Mouse (Mus musculus) urinary bladder, postnatal 25 days (tissue): ENCODE measurements around the gene Ripply2.

Experiments
- DNase-seq: peaks from one replicate; pipeline ENCODE4 v3.0.0; 2022; ENCODE audit warnings: low spot score

Gene Ripply2

DNA sequence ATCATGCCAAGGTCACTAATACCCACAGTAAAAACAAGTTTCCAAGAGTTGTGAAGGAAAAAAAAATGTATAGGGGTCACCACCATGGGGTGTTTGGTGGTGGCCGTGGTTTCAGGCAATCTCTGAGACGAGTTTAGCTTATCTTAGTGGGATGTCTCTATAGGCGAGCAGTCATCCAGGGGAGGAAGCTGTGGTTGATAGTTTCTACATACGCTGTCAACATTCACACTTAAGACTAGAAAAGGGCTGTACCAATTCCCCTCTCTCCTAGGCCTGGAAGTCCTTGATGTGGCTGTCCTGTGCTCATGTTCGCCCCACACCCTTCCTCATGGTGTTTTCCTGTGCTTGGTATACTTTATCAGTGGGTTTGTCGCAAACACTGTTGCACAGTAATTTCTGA lies 10.4 kb downstream of the Ripply2 start:
- DNase-seq: no peak

DNA sequence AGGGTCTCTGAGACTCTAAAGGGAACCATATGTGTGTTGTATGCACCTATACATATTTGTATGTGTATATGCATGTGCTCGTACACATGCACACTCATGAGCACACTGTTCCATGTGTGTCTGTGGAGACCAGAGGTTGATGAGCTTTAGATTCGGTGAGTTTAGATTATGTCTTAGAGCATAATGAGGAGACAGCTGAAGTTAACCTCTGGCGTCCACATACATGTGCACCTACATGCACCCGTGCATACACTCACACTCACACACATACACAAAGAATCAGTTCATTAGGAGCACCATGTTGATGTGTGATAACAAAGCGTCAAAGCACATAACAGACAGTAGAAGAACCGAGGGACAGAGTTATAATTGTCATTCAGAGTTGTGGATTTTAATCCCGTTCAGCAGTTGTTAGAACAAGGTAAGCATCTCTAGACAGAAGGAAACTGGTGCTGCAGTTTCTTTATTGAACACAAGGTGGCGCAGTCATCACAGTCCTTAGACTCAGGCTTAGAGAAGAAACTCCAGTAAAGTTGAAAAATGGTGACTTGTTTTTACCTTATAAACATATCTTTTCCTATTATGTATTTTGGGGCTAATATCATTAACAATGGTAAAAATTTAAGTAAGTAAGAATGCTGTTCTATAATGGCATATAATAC lies 12.2 kb downstream of the Ripply2 start:
- DNase-seq: peak; percentile 38

DNA sequence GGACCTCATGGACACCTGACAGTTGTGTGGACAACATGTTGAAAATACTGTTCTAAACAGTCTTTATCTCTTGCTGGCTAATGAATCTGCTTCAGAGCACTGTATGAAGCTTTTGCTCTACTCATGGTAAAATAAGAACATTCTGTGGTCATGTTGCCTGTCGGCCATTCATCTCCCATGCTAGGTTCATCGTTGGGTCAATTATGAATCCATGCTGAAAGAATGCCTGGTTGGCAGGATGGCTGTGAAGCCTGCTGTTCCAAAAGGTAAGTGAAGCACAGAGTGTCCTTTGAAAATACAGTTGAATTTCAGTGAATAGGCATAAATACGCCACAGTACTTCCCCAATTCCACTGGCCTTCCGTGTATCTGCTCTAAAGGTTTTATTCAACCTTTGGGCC lies 16.9 kb downstream of the Ripply2 start:
- DNase-seq: no peak

DNA sequence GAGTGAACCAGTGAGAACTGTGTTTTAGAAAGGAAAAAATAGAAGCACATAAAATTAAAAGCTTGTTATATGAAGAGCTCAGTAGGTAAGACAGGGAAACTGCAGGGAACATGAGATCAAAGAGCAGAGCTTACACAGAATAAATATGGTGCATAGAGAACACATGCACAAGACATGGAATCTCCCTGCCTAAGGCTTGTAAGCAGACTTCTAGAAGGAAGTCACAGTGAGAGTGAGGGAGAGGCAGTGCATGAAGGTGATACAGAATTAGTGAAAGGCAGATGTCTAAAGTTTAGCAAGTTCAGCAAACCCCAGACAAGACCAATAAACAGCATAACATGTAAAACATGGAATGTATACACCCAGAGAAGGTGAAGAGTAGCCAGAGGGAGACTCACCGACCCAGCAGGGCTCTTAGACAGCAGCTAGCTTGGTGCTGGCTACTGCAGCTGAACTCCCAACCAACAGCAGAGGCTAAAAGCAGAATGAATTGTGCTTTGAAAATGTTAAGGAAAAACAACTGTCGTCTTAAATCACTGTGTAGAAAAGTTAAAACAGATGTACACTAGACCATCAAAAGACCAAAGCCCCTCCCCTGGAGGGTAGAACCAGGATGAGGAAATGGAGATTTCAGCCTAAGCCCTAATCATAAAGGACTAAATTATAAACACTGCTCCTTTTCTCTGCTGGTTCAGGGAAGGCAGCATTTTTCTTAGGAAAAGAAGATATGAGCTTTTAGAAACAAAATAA lies 19.7 kb downstream of the Ripply2 start:
- no peak for DNase-seq

DNA sequence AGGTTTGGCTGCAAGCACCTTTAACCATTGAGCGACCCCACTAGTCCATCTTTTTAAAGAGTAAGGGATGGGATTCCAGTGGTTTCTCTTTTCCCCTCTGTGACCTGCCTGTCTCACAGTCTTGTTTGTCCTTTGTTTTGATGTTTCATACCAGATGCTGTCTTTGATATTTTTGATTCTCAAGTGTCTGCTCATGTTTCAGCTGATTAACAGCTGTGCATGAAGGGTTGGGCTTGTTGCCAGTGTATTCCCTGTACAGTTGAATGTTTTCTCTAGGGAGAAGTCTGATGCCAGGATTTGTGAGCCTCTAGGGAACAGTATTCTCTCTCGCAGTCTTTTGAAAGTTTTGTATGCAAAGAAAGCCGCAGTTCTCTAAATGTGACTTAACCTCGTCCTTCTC lies 34.1 kb downstream of the Ripply2 start:
- DNase-seq: no peak

DNA sequence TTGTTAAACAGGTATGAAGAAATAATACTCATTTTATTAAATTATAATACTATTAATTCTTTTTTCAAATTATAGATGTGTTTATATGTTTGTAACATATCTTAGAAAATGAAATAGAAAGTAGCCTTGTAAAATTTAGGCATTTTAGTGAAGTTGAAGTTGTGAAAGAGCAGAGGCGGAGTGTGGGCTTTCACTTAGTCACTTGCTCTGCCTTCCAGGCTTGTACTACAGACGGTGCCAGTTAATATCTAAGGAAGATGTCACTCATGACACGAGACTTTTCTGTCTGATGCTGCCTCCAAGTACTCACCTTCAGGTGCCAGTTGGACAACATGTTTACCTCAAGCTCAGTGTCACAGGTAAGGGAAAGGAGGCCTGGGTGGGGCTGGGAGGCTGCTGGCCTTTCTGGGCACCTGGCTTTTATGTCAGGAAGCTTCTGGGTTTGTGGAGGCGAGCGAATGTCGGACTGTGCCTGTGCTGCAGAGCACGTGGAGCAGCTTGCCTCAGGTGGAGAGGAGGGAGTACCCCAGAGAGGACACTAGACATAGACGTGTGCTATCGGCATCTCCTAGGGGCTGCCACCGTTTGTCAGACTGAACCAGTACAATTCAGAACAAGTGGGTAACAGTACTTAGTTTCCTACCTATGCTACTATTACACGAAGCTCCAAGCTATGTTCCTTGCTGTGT lies 40.4 kb downstream of the Ripply2 start:
- no peak for DNase-seq

DNA sequence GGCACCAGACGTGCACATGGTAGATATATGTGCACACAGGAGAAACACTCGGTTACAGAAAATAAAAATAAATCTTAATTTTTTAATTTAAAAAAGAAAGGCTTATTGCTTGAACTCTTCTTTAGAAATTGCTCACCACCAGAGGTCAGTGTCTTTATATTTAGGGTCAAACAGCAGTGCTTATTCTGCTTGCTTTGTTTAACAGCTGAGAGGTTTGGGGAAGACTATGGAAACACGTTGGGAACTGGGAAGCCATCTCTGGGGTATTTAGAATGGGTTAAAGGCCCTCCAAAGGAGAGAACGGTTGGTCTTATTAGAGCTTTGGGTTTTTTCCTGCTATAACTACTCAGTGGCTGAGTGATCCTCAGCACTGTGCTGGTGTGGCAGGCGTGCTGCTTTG lies 47.0 kb downstream of the Ripply2 start:
- DNase-seq: no peak

DNA sequence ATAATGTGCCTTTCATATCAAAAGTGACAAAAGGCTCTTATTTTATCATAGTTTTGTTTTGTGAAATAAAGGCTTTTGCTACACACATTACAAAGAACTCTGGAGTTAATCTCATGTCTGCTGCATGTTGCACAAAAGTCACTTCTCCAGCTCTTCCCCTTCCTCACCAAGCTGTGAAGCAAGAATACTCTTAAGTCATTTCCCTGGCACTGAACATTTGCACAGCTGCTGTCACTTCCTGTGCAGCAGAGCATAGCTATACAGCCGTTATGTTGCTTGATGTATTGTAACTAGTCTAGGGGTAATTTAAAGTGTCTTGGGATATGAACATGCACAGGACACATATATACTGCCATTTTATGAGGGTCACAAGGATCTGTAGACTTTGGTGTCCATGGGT lies 52.8 kb downstream of the Ripply2 start:
- no peak for DNase-seq
